Mouse (Mus musculus): ENCODE measurements around the gene Cdc7.

The Cdc7 gene

GRCm38 (mm10) chr5:107025809-107026208, 61.7 kb downstream of the Cdc7 start:
- peak; percentile 64 for DNase-seq

DNA sequence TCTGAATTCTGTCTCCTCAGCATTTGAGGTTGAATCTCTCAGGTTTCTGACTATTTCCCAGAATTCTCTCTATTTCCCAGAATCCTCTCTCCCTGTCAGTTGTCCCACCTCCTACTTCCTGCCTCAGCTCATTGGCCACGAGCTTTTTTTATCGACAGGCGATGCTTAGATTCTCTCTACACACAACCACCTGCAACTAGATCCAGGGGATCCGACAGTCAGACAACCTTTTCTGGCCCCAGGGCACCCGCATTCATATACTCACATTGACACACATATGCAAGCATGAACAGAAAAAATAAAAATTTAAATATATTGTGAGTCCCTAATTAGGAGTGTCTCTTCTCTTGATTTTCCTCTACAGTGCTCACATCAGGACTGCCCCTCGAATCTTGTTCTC, 63.5 kb downstream of the Cdc7 start:
- no peak for DNase-seq

DNA sequence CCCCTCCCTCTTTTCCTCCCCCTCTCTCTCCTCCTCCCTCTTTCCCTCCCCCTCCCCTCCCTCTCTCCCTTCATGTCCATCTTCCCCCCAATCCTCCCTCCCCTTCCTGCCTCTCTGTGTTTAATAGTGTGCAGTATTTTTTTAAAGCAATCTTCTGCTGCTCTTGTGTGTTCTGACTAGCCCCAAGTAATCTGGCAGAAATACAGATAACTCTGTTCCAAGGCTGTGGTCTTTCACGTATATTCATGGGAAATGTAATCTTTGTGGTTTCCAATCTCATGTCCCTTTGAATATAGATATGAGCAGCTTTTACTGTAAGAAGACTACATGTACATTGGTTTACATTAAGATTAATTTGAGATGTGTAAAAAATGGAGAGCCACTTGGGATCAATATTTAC, 64.4 kb downstream of the Cdc7 start:
- no peak for DNase-seq

DNA sequence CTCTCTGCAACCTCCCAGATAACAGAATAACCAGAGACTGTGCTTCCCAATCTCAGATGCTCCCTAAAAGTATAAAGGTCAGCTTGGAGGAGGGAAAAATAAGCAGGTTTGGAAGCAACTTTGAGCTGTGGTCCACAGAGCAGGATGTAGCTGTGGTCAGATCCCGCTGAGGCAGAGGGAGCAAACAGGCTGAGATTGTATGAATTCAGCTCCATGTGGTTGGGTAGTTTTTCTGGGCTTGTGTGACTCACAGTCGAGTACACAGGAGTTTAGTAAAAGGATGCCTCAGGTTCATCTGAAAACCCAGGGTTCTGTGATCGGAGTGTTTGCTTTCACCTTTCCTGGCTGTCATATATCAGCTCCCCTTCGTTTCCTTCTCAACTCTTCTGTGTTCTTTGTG, 65.7 kb downstream of the Cdc7 start:
- DNase-seq, result no peak

GRCm38 (mm10) chr5:107030821-107031220, 66.7 kb downstream of the Cdc7 start:
- DNase-seq, result no peak
